Mouse (Mus musculus) brain, embryonic 14.5 days (tissue): ENCODE data around the gene Rgs19.

ENCODE experiments used
- CTCF ChIP-seq: fragments of 200-500 bp; IDR thresholded peaks from 2 replicates; pipeline ENCODE4 v1.5.1; 2012; ENCODE audit warnings: inconsistent platforms, mild to moderate bottlenecking, moderate library complexity, borderline replicate concordance; ENCODE audit not compliant: insufficient read depth, insufficient read length; ENCODE audit errors: extremely low read depth
- POLR2A ChIP-seq: fragments of 200-500 bp; IDR thresholded peaks from 2 replicates; pipeline ENCODE4 v1.6.1; 2012; ENCODE audit warnings: mild to moderate bottlenecking, inconsistent platforms, borderline replicate concordance; ENCODE audit not compliant: poor library complexity, insufficient read depth, insufficient read length, severe bottlenecking; ENCODE audit errors: extremely low read depth

GRCm38 (mm10) chr2:181715382-181715781 lies 21.6 kb upstream of the Rgs19 start:
- no peak for TF ChIP-seq POLR2A
- TF ChIP-seq CTCF, result no peak
